Mouse (Mus musculus) urinary bladder, adult 18-20 months (tissue): ENCODE measurements around the gene Kcnd1.

Experiments
- DNase-seq, 2 experiments: peaks; one replicate each; pipeline ENCODE4 v3.0.0; 2022; ENCODE audit warnings: low spot score in 2 of 2, mixed read lengths in 2 of 2

Kcnd1 gene

DNA sequence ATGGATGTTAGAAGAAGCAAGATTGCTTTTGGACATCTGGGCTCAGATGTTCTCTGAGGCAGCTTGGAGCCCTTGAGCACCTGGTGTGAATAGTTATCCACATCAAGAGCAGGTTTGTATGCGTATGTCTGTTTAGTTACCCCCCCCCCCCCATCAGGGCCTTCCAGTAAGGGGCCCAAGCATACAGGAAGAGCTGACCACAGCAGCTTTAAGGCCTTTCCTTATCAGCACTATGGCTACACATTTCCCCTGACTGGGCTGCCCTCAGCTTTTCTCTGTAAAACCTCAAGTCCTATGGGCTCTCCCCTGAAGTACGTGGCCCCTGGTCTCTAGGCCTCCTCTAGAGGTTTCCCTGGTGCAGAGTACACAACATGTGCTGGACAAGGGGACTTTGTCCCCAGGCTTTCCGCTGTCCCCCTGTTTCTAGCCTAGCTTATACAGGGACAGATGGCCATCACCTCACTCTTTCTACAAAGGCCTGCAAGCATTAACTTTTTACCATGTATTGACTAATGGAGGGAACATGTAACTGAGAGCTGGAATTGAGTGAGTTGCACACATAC is 37.2 kb downstream of the Kcnd1 start:
- DNase-seq, result no peak

DNA sequence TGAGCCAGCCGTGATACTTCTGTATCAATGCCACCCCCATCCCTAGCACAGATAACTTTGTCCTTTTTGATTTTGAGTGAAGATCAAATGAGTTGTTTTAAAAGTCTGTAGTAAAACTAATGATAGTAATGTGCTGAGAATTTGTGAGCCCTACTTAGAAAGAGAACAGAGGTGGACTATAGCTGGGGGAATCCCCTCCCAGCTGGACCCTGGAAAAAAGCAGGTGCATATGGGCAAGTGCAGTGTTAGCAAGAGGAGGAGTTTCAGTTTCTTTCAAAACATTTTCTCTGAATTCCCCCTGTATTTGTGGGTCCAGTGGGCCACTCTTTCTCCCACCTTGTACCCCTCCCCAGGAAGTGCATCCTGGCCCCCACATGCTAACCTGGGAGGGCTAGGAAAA is 41.1 kb downstream of the Kcnd1 start:
- DNase-seq, result no peak

DNA sequence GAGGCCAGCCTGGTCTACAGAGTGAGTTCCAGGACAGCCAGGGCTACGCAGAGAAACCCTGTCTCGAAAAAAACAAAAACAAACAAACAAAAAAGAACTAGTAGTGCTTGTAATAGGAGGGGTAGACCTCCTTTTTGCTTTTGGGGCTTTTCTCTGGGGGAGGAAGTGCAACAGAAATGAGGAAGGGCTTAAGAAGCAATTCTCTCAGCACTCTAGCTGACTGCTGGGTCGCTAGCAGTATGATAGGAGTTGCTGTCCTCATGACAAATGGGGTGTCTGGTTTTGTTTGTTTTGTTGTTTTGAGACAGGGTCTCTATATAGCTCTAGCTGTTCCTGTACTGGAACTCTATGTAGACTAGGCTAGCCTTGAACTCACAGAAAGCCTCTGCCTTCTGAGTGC is 42.5 kb downstream of the Kcnd1 start:
- no peak for DNase-seq

DNA sequence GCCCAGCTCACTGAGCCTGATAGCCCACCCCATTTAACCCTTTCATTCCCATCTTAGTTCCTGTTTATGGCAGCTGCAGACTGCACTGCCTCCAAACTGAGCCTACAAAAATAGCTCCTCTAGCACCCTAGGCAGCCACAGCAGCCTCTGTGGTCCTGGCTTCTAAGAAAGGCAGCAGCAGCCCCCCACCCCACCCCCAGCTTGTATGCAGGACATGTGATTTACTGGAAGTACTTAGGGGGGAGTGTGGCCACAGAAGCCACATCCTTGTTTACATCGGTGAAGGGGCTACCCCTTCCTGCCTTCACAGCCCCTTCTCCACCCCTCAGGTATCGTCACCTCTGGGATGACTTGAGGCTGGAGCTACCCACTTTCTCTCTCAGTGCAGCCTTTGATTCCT is 43.3 kb downstream of the Kcnd1 start:
- no peak for DNase-seq

DNA sequence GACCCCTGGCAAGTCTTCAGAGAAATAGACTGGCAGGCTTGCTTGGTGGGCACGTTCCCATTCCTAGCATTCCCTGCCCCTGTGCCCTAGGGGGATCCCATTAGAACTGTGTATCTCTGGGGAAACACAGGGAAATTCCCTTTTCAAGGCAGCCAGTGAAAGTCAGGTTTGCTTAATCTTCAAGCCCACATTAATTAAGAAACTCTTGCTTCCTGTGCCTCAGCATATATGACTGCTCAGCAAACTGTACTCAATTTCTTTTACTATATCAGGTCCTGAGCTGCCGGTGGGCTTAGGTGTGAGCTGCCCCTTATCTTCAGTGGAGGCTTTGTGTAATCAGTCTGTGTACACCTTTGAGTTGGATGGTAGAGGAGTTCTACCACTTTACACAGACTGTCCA is 43.7 kb downstream of the Kcnd1 start:
- no peak for DNase-seq

DNA sequence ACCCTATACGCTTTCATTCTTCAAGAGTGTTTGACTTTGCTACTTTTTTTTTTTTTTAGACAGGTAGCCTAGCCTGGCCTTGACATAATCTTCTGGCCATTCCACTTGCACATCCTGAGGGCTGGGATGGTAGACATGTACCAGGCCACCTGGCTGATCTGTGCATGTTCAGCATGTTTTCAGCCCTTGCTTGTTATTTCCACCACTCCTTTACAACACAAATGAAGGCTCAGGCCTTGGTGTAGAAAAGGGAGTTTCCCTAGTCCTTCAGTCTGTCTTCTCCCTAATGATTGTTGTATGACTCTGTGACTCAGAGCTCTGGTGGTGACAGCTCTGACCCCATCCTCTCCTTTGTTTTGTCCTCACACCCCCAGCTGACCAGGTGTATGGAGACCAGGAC is 45.1 kb downstream of the Kcnd1 start:
- DNase-seq, result no peak

- DNase-seq, result no peak
These were observed 46.4 kb downstream of the Kcnd1 start for GRCm38 (mm10) chrX:7868506-7868905.

DNA sequence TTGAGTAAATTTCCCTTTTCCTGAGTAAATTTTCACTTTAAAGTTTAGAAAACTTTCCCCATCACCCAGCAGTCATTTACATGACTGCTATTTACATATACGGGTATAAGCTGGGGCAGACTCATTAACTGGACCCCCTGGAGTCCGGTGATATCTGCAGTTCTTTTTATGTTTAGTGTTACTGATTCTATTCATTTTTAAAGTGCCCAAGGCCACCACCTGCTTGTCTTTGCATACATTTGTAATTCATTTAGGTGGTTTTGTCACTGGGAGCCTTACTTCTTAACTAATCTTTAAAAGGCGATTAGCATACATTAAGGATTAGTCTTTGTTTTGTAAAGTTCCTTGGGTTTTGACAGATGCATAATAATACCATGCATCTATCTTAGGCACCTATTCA is 47.7 kb downstream of the Kcnd1 start:
- DNase-seq, result no peak

- peak; percentile 41 to 70 for DNase-seq
These were observed 55.9 kb downstream of the Kcnd1 start, which contains the start of gene Pim2 for GRCm38 (mm10) chrX:7878007-7878419. Gene Pim2 (plus strand): TSS chrX:7878262.

GRCm38 (mm10) chrX:7878495-7878894 is 56.4 kb downstream of the Kcnd1 start:
- DNase-seq, result peak in 1 of 2 experiments; percentile 9

DNA sequence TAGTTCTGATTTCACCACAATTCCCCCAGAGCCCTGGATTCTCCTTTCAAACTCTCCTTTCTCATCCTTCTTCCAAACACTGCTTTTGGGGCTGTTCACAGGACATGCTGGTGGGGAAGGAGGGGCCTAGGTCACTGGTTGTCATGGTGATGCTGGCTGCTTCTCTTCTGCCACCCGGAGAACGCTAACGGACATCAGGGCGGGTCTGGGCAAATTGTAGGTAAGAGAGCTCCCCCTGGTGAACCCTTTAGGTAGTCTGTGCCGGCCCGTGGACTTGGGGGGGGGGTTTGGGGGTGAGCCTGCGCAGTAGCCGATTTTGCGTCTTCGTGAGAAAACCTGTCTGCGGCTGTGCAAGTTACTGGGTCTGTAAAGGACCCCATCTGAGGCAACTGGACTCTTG is 57.7 kb downstream of the Kcnd1 start:
- DNase-seq, result peak in 1 of 2 experiments; percentile 6

- peak; percentile 54 to 83 for DNase-seq
These were observed 61.9 kb downstream of the Kcnd1 start, which contains the start of gene Slc35a2 for GRCm38 (mm10) chrX:7883841-7884567. Gene Slc35a2 (plus strand): TSS chrX:7884028.
